Mouse (Mus musculus) midbrain, embryonic 15.5 days (tissue): ENCODE results near the gene Sh3bgrl. TPM values are rescaled to one million over a fixed set of nuclear protein-coding genes. Genes with fewer than 3 reads are reported as not detected.
"Not testable (repeated sequence)": the region's sequence is repeated elsewhere in the genome, so short reads cannot be mapped to it uniquely, and the experiment has no call there.

Experiments
- ATAC-seq: fragments of 200-750 bp; cut with Nextera tagmentation; replicated peaks from 2 replicates; pipeline ENCODE4 v1.8.0; 2017; ENCODE audit warnings: moderate TSS enrichment
- H3K27ac ChIP-seq: fragments of 300-500 bp; sonication (generic); 2 replicates; pipeline ENCODE4 v1.5.1; 2015; ENCODE audit warnings: mild to moderate bottlenecking, inconsistent platforms
- H3K27me3 ChIP-seq: fragments of 300-500 bp; sonication (generic); replicated peaks from 2 replicates; pipeline ENCODE4 v1.6.1; 2015; ENCODE audit warnings: inconsistent platforms
- H3K36me3 ChIP-seq: fragments of 300-500 bp; sonication (generic); replicated peaks from 2 replicates; pipeline ENCODE4 v1.6.1; 2015; ENCODE audit warnings: inconsistent platforms
- H3K4me1 ChIP-seq: fragments of 300-500 bp; sonication (generic); 2 replicates; pipeline ENCODE4 v1.6.1; 2015; ENCODE audit warnings: inconsistent platforms
- H3K4me2 ChIP-seq: fragments of 300-500 bp; sonication (generic); 2 replicates; pipeline ENCODE4 v1.6.1; 2015; ENCODE audit warnings: inconsistent platforms, mild to moderate bottlenecking, moderate library complexity
- H3K4me3 ChIP-seq: fragments of 300-500 bp; sonication (generic); 2 replicates; pipeline ENCODE4 v1.5.1; 2015; ENCODE audit warnings: mild to moderate bottlenecking, inconsistent platforms
- H3K9ac ChIP-seq: fragments of 300-500 bp; sonication (generic); 2 replicates; pipeline ENCODE4 v1.6.1; 2015; ENCODE audit warnings: mild to moderate bottlenecking, inconsistent platforms
- H3K9me3 ChIP-seq: fragments of 300-500 bp; sonication (generic); 2 replicates; pipeline ENCODE4 v1.6.1; 2016; ENCODE audit warnings: inconsistent platforms
- WGBS: fragments of 180-500 bp; shearing (Covaris S2); methylation state at CpG from one replicate; pipeline ENCODE4 v1.1.7; 2015; ENCODE audit warnings: mixed read lengths; 5-methylcytosine and 5-hydroxymethylcytosine counted together
- polyA plus RNA-seq: library from polyadenylated mRNA; unstranded; fragments of >200 nt; fragmentation: Nextera tagmentation; extraction: Ambion mirVana; gene quantifications from 2 replicates; pipeline ENCODE4 v1.2.1, GENCODE M21; 2015

Gene Sh3bgrl
- 181 and 195 TPM in 2 replicates for polyA plus RNA-seq

DNA sequence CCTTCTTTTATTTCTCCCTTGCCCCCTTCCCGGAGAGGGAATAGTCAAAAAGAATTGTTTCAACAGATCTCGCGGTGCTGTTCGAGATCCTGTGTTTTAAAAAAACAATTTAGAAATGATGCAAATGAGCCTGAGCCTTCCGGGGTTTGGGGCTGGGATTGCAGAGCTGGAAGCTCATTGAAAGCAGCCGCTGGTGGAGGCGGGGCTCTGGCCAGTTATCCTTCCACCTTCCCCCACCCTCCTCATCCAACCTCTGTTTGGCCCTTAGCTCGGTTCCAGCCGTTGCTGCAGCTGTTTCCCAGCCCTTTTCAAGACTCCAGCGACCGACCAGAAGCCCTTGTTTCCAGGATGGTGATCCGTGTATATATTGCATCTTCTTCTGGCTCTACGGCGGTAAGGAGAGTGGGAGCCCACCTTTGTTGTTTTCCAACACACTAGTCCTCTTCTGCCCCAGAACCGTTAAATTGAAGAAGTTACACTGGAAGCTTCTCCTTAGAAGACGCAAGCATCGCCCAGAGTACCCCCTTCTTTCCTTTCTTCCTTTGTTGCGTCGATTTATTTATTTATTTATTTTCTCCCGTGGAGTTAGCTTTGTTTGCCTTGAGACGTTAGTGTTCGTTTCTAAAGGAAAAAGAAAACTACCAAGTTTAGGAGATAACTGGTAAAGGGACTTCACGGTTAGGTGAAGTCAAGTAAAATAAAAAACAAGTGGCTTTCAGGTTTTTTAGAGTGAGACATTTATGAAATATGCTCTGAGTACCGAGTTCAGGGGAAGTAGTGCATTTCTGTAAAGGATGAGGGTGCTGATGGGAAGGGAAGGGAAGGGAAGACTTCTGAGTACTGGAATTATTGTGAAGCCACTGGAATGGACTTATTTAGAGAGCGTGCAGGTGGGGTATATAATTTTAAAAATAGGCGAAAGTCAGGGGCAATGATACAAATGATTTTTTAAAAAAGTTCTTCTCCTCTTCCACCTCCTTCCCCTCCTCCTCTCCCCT lies at the start of gene Sh3bgrl:
TSS of gene Sh3bgrl (plus strand) at position 121 of the 998 bp plus-strand sequence.
- 19% methylated on average over 26 of the region's 26 CpGs for WGBS

DNA sequence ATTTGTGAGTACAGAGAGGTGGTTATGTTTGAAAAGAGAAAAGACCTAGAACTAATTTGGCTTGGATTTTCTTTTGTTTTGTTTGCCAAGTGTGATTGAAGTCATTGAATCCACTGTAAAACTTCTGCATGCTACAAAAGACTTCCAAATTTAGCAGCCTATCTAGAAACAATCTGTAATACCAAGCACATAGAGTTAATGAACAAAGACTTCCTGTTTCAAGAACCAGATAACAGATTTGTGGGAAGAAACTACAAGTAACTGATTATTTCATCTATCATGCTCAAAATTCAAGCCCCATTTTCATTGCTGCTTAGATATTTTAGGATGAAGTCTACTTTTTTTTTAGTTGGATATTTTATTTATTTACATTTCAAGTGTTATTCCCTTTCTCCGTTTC lies 47.4 kb upstream of the Sh3bgrl start:
- H3K36me3 ChIP-seq = no peaks in the 10 kb centered on the region
- H3K9ac ChIP-seq = no peak overlapping the region
- 88% methylated on average over 1 of the region's 1 CpGs for WGBS
- H3K4me2 ChIP-seq = no peak overlapping the region
- H3K4me1 ChIP-seq = no peaks in the 10 kb centered on the region
- H3K4me3 ChIP-seq = no peak overlapping the region
- no peaks in the 10 kb centered on the region for H3K27me3 ChIP-seq
- no peak for ATAC-seq
- H3K9me3 ChIP-seq = no peaks in the 10 kb centered on the region
- no peak overlapping the region for H3K27ac ChIP-seq

More for the DNA sequence above, at the start of gene Sh3bgrl:
- Histone ChIP-seq H3K9me3 (no peaks in the 10 kb centered on the region), H3K4me2 (peak within 1 kb of the TSS; percentile 46), H3K9ac (peak within 1 kb of the TSS; percentile 65), H3K4me1 (no peaks in the 10 kb centered on the region), H3K36me3 (no peaks in the 10 kb centered on the region), H3K27me3 (no peaks in the 10 kb centered on the region), H3K4me3 (peak within 1 kb of the TSS; percentile 56), H3K27ac (peak within 1 kb of the TSS; percentile 91)
- peak; percentile 98 for ATAC-seq

DNA sequence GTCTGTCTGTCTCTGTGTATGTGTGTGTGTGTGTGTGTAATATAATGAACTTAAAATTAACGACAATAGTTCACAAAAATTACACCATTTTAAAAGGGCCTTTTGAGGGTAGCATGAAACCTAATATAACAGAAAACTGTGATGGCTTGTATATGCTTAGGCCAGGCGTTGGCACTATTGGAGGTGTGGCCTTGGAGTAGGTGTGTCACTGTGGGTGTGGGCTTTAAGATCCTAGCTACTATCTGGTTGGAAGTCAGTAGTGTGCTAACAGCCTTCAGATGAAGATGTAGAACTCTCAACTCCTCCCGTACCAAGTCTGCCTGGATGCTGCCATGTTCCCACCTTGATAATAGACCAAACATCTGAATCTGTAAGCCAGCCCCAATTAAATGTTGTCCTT lies 23.4 kb upstream of the Sh3bgrl start:
- Histone ChIP-seq H3K9me3 (no peaks in the 10 kb centered on the region), H3K9ac (no peak overlapping the region), H3K4me2 (no peak overlapping the region), H3K36me3 (no peaks in the 10 kb centered on the region), H3K27me3 (no peaks in the 10 kb centered on the region), H3K4me1 (no peaks in the 10 kb centered on the region), H3K27ac (no peak overlapping the region), H3K4me3 (no peak overlapping the region)
- WGBS = 79% methylated on average over 3 of the region's 3 CpGs
- no peak for ATAC-seq

DNA sequence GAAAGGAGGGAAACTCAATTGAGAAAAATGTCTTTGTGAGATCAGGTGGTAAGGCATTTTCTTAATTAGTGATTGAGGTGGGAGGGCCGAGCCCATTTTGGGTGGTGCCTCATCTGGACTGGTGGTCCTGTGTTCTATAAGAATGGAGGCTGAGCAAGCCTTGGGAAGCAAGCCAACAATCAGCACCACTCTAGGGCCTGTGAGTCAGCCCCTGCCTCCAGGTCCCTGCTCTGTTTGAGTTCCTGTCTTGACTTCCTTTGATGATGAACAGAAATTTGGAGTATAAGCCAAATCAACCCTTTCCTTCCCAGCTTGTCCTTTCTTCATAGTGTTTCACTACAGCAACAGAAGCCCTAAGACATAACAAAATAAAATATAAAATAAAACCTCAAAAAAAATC lies 19.4 kb upstream of the Sh3bgrl start:
- ATAC-seq = no peak
- Histone ChIP-seq H3K9ac (no peak overlapping the region), H3K27me3 (no peaks in the 10 kb centered on the region), H3K27ac (no peak overlapping the region), H3K9me3 (no peaks in the 10 kb centered on the region), H3K4me3 (no peak overlapping the region), H3K36me3 (no peaks in the 10 kb centered on the region), H3K4me1 (no peaks in the 10 kb centered on the region), H3K4me2 (no peak overlapping the region)
- WGBS = 84% methylated on average over 1 of the region's 1 CpGs

DNA sequence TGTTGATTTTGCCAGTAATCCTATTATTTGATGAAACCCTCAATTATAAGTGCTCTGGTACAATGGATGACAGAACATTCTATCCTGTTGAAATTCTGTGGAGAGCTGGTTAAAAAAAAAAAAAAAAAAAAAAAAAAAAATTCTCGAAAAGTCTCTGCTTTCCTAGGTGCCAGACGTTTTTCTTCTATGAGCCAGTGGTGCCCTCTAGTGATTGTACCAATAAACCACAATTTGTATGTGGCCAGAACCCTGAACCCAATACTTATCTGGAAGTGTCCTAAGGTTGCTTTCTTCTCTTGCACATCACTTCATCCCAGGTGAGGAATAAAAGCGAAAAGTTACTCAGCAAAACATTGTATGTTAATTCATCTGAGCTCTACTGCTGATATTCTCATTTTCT lies 18.8 kb upstream of the Sh3bgrl start:
- WGBS = 19% methylated on average over 3 of the region's 3 CpGs
- H3K27ac ChIP-seq = no peak overlapping the region
- no peak overlapping the region for H3K9ac ChIP-seq
- no peak overlapping the region for H3K4me2 ChIP-seq
- H3K27me3 ChIP-seq = no peaks in the 10 kb centered on the region
- H3K4me1 ChIP-seq = no peaks in the 10 kb centered on the region
- no peak overlapping the region for H3K4me3 ChIP-seq
- H3K36me3 ChIP-seq = no peaks in the 10 kb centered on the region
- no peaks in the 10 kb centered on the region for H3K9me3 ChIP-seq
- no peak for ATAC-seq

DNA sequence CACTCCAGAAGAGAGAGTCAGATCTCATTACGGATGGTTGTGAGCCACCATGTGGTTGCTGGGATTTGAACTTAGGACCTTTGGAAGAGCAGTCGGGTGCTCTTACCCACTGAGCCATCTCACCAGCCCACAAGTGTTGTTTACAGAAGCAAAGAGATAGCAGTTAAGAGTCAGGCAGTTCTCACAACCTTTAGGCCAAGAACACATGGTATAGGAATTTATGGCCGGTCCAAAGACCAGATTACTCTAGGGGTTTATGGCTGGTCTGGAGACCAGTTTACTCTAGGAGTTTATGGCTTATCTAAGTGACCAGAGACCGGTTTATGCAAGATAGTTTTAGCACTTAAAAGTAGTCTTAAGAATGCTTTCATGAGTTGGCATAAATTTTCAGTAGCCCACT lies 15.8 kb upstream of the Sh3bgrl start:
- 82% methylated on average over 4 of the region's 4 CpGs for WGBS
- H3K4me3 ChIP-seq, H3K9me3 ChIP-seq, H3K27me3 ChIP-seq, H3K36me3 ChIP-seq, H3K4me1 ChIP-seq, H3K9ac ChIP-seq, H3K4me2 ChIP-seq, H3K27ac ChIP-seq, ATAC-seq: not testable (repeated sequence)

DNA sequence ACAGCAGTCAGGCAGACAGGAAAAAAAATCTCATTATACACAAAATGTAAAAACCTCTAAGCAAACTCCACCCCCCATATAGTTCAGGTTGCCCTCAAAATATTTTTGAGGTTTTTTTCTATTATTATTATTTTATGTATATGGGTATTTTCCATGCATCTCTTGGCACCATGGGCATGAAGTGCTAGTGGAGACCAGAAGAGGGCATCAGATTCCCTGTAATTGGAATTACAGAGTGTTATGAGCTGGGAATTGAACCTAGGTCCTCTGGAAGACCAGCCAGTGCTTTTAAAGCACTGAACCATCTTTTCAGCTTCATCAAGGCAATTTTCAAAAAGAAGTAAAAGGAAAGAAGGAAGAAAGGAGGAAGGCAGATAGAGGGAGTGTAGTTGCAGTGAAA lies 8.1 kb upstream of the Sh3bgrl start:
- Histone ChIP-seq H3K4me3 (no peak overlapping the region), H3K9me3 (no peaks in the 10 kb centered on the region), H3K27me3 (no peaks in the 10 kb centered on the region), H3K4me1 (no peaks in the 10 kb centered on the region), H3K27ac (no peak overlapping the region), H3K4me2 (no peak overlapping the region), H3K36me3 (no peaks in the 10 kb centered on the region), H3K9ac (no peak overlapping the region)
- ATAC-seq = no peak

DNA sequence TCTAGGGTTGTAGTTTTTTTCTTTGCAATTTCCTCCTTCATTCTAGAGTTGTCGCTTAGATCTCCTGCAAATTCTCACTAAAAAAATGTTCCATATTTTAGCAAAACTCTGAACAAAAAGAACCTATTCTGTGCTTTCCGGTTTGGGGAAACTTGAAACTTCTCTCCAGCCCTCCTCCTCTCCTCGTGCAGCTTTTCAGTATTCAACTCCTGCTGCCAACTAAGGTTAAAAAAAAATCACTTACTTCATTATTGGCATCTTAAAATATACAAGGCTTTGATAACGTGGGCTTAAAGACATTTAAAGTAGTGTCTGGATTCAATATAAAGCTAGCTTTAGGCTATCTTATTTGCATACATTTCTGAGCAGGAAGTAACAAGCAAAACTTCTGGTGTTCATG lies 365 bp upstream of the Sh3bgrl start:
- no peaks in the 10 kb centered on the region for H3K36me3 ChIP-seq
- H3K27me3 ChIP-seq = no peaks in the 10 kb centered on the region
- H3K9me3 ChIP-seq = no peaks in the 10 kb centered on the region
- peak; percentile 51; the same call in 1 of the 2 replicates for ATAC-seq
- WGBS = 17% methylated on average over 4 of the region's 4 CpGs
- peak overlapping the region; percentile 65; the same call in 1 of the 2 replicates for H3K9ac ChIP-seq
- no peaks in the 10 kb centered on the region for H3K4me1 ChIP-seq
- H3K4me2 ChIP-seq = peak overlapping the region; percentile 46
- H3K27ac ChIP-seq = peak overlapping the region; percentile 91
- peak overlapping the region; percentile 56 for H3K4me3 ChIP-seq

DNA sequence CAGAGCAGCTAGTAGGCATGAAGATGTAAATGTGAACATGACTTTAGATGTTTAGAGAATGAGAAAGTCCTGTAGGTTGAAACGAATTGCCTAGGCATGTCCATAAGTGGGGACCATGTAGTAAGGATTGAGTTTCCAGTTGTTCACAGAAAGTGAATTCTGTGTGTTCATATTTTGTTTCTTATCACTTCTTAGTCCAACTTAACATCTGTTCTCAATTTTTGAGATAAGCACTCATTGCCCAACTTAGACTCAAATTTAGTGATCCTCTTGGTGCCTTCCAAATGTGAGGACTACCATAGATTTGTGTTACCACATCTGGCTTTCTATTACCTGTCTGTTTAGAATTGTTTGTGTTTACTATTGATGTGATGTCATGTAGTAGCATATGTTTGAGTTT lies 3.3 kb downstream of the Sh3bgrl start:
- no peaks in the 10 kb centered on the region for H3K4me1 ChIP-seq
- H3K9ac ChIP-seq = no peak overlapping the region
- H3K27me3 ChIP-seq = no peaks in the 10 kb centered on the region
- WGBS = 77% methylated on average over 1 of the region's 1 CpGs
- H3K27ac ChIP-seq = no peak overlapping the region
- H3K36me3 ChIP-seq = no peaks in the 10 kb centered on the region
- H3K4me3 ChIP-seq = no peak overlapping the region
- ATAC-seq = no peak
- H3K9me3 ChIP-seq = no peaks in the 10 kb centered on the region
- H3K4me2 ChIP-seq = no peak overlapping the region

DNA sequence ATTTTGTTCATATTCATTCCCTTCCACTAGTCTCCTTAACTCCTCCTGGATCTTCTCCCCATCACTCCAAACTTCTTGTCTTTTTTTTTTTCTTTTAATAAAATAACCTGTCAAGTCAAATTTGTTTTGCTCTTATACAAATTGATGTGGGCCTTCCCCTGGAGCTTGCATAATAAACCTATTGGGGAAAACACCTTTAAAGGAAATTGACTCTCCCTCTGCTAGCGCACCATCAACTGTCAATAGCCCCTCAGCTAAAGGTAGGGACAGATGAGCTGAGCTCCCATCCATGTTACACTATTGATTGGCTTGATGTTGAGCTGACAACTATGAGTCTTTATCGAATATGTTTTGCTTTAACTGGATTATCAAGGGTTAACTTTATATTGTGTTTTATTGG lies 5.3 kb downstream of the Sh3bgrl start:
- Histone ChIP-seq H3K9me3 (no peaks in the 10 kb centered on the region), H3K27ac (no peak overlapping the region), H3K27me3 (no peaks in the 10 kb centered on the region), H3K4me2 (no peak overlapping the region), H3K4me3 (no peak overlapping the region), H3K36me3 (no peaks in the 10 kb centered on the region), H3K4me1 (no peaks in the 10 kb centered on the region), H3K9ac (no peak overlapping the region)
- 84% methylated on average over 2 of the region's 2 CpGs for WGBS
- ATAC-seq = no peak

DNA sequence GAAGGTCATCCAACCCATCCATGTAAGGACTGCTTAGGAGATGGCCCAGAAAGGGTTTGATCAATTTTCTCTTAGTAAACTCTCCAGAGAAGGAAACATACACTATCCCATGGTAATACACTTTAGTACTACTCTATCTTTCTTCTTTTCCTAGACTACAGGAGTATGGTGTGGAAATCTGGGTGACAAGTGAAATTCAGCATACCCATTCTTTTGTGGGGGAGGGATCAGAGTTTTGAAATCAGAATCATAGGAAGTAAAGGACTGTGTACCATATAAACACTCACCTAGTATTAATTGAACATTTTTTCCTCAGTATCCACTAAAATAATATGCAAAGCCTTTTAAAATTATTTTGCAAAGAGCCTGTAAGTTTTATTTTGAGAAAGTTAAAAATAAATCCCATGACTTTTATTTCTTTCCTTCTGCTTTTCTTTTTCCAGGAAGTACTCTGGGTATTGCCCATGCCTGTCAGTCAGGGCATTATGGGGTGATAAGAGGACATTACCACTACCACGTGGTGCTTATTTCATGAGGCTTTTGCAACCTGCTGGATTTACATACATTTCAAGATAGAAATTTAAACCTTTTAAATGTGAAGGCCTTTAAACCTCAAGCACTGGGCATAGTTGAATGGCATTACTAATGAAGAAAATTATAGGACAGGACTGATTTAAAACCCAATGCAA lies 13.1 kb downstream of the Sh3bgrl start:
- no peak for ATAC-seq
- Histone ChIP-seq H3K9ac (no peak overlapping the region), H3K36me3 (no peaks in the 10 kb centered on the region), H3K4me3 (no peak overlapping the region), H3K4me1 (no peaks in the 10 kb centered on the region), H3K4me2 (no peak overlapping the region), H3K9me3 (no peaks in the 10 kb centered on the region), H3K27me3 (no peaks in the 10 kb centered on the region), H3K27ac (no peak overlapping the region)
- 22% methylated on average over 1 of the region's 1 CpGs for WGBS

DNA sequence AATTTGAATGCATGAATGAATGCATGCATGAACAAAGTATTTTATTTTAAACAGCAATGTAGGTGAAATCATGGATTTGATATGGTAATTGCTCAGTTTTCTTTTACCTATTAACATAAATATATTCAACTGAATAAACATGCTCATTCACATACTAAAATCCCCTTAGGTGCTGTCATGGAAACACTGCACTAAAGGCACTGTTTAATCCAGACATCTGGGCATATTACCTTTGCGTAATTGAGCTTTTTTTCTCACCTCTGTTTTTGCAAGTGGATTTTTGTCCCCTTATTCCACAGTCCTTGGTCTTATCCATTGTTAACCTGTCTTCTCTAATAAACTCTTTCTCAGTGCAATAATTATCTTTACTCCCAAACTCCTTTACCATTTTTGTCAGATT lies 17.7 kb downstream of the Sh3bgrl start:
- Histone ChIP-seq H3K4me3 (no peak overlapping the region), H3K36me3 (no peaks in the 10 kb centered on the region), H3K9me3 (no peaks in the 10 kb centered on the region), H3K27ac (no peak overlapping the region), H3K4me2 (no peak overlapping the region), H3K4me1 (0 out of 2 replicates have a peak, but pooled peaks cover 6% of the 10 kb centered on the region), H3K27me3 (no peaks in the 10 kb centered on the region), H3K9ac (no peak overlapping the region)
- ATAC-seq = peak; percentile 50; the same call in 1 of the 2 replicates
- 38% methylated on average over 1 of the region's 1 CpGs for WGBS
